ENCODE assay signal across 10 mouse cellular contexts in the genomic region with DNA sequence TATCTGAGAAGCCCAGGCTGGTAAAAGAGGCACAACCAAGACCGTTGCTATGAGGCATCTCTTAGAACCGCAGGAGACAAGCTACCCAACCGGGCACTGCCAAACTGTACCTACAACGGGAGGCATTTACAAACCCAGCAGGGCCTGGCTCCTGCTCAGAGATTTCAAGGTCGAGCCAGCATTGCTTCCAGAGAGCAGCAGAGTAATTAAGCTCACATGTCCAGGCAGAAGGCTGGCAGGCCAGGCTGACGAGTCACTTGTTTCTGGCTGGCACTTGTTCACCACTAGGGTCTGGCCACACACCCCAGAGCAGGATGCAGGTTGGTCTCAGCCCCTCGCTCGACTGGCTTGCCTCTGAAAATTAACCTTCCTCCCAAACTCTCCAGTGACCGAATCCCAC. TPM values are rescaled to one million over a fixed set of nuclear protein-coding genes. Genes with fewer than 3 reads are reported as not detected.
DNase-seq lines count a peak whose midpoint lies in the region; TF ChIP-seq lines count a peak whose summit lies in the region.
"Had no signal": no experiment of that assay in that cellular context is flagged by ENCODE, and none has a peak within 500 bp of the region (broad histone marks: within the 10 kb centered on the region; RNA-seq: fewer than 3 reads in every experiment).

No protein-coding gene starts in this region.

- no peak overlapping the region for H3K4me3 ChIP-seq in heart, adult 2 months
- no peak overlapping the region for H3K4me3 ChIP-seq in heart, embryonic 10.5 days
- H3K4me3 ChIP-seq: intestine, embryonic 15.5 days; liver, embryonic 15.5 days had no signal

- TF ChIP-seq EP300 in heart, adult 2 months (IDR thresholded peaks at IDR 0.05; ENCODE audit: insufficient read depth, low read depth, low read length): 0 out of 2 replicates have a peak, but pooled peaks have one; percentile 48

- no peak overlapping the region for H3K9ac ChIP-seq in heart, adult 2 months (ENCODE audit: low read depth, low read length)
- H3K9ac ChIP-seq: intestine, embryonic 15.5 days; liver, embryonic 15.5 days had no signal

- no peak for TF ChIP-seq POLR2A in heart, adult 2 months (IDR thresholded peaks at IDR 0.05; ENCODE audit: insufficient read depth, low read depth, low read length)

- DNase-seq in heart, adult 2 months: peak; percentile 38 to 64
- no peak for DNase-seq in heart, embryonic 10.5 days (ENCODE audit: low spot score)
- DNase-seq in adrenal gland, adult 8-10 months: peak; percentile 59
- DNase-seq in cerebellum, postnatal 36 days: peak; percentile 60 to 67
- peak; percentile 17 to 26 for DNase-seq in heart, postnatal 36 days
- DNase-seq in urinary bladder, postnatal 4 days (ENCODE audit: low spot score in 2 of 2): no peak
- no peak for DNase-seq in kidney, adult 8-10 months
- DNase-seq in spleen, adult 18-20 months: no peak

- TF ChIP-seq CTCF in heart, adult 2 months (IDR thresholded peaks at IDR 0.05): peak; percentile 46

- no peaks in the 10 kb centered on the region for H3K4me1 ChIP-seq in heart, adult 2 months (ENCODE audit: control insufficient read depth, insufficient read depth, low read length)
- H3K4me1 ChIP-seq in heart, embryonic 10.5 days: peaks cover 6% of the 10 kb centered on the region; the same call in 1 of the 2 replicates
- H3K4me1 ChIP-seq: intestine, embryonic 15.5 days; liver, embryonic 15.5 days had no signal

- peak overlapping the region; percentile 43 for H3K27ac ChIP-seq in heart, adult 2 months
- no peak overlapping the region for H3K27ac ChIP-seq in heart, embryonic 10.5 days
- H3K27ac ChIP-seq: intestine, embryonic 15.5 days; liver, embryonic 15.5 days had no signal

- no peaks in the 10 kb centered on the region for H3K36me3 ChIP-seq in heart, adult 2 months (ENCODE audit: control insufficient read depth, insufficient read depth, low read length)
- no peaks in the 10 kb centered on the region for H3K36me3 ChIP-seq in heart, embryonic 10.5 days
- H3K36me3 ChIP-seq: intestine, embryonic 15.5 days; liver, embryonic 15.5 days had no signal

- no peaks in the 10 kb centered on the region for H3K27me3 ChIP-seq in heart, adult 2 months (ENCODE audit: control insufficient read depth, insufficient read depth, low read length)
- no peaks in the 10 kb centered on the region for H3K27me3 ChIP-seq in heart, embryonic 10.5 days (ENCODE audit: insufficient read depth, poor library complexity, severe bottlenecking)
- H3K27me3 ChIP-seq: intestine, embryonic 15.5 days; liver, embryonic 15.5 days had no signal

- intact Hi-C loops in heart, adult 2 months (cut with DNase I): loop anchor here (5.0 kb wide), 1 partner anchor 37 kb away; a partner anchor contains a TSS
- intact Hi-C loops in heart, postnatal 36 days (cut with DNase I): no loop called here

- 40% methylated on average over 9 of the region's 9 CpGs for WGBS in heart, adult 2 months
- 41% methylated on average over 9 of the region's 9 CpGs for WGBS in heart, embryonic 10.5 days

- H3K9me3 ChIP-seq in heart, embryonic 10.5 days: no peaks in the 10 kb centered on the region
- H3K9me3 ChIP-seq: intestine, embryonic 15.5 days; liver, embryonic 15.5 days had no signal

- no peaks in the 10 kb centered on the region for H3K79me2 ChIP-seq in heart, adult 2 months (replicated peaks; ENCODE audit: control insufficient read depth, insufficient read depth, low read length)

RNA-seq across cellular contexts. Expression of a gene that starts 39.4 kb away (rescaled TPM):
- total RNA-seq in heart, adult 2 months (2021): 10 to 100 TPM; 78.9 to 83.9 TPM
- 15.0 and 25.0 TPM in 2 replicates for polyA plus RNA-seq in heart, adult 2 months (2012; rRNA removed)
- 7.3 and 10.7 TPM in 2 replicates for polyA plus RNA-seq in heart, embryonic 10.5 days (2016; fragmentation: Nextera tagmentation; extraction: Ambion mirVana)
- total RNA-seq in adrenal gland, adult 8-10 months (2022): 10 to 100 TPM; 14.8 to 29.7 (median 21.7) TPM
- 100 to 1,000 TPM in 1 of 2 experiments, 10 to 100 TPM in 1; 86.3 to 104 TPM for total RNA-seq in heart, postnatal 36 days (2021)

Comparison
In these comparisons a context has a peak if more than half of its experiments do, and no peak if none do; other contexts are left out.
1. DNase-seq: peak in heart, adult 2 months (2 of 2), adrenal gland, adult 8-10 months (single experiment), cerebellum, postnatal 36 days (2 of 2) and heart, postnatal 36 days (2 of 2); none in heart, embryonic 10.5 days (single experiment), urinary bladder, postnatal 4 days (0 of 2), kidney, adult 8-10 months (0 of 2) and spleen, adult 18-20 months (0 of 2).